Mouse (Mus musculus) midbrain, embryonic 12.5 days (tissue): ENCODE measurements around the gene Bcap31. TPM values are rescaled to one million over a fixed set of nuclear protein-coding genes. Genes with fewer than 3 reads are reported as not detected.
A peak's percentile ranks its signal among the peaks of the same experiment; 100 is the strongest.

ENCODE experiments used
- ATAC-seq: fragments of 200-750 bp; cut with Nextera tagmentation; 2 replicates; pipeline ENCODE4 v1.8.0; 2017; ENCODE audit warnings: low read depth, moderate TSS enrichment, moderate library complexity; ENCODE audit not compliant: low FRiP score
- H3K27ac ChIP-seq: fragments of 300-500 bp; sonication (generic); replicated peaks from 2 replicates; pipeline ENCODE4 v1.5.1; 2016; ENCODE audit warnings: mild to moderate bottlenecking
- H3K27me3 ChIP-seq: fragments of 300-500 bp; sonication (generic); 2 replicates; pipeline ENCODE4 v1.6.1; 2016; ENCODE audit warnings: mild to moderate bottlenecking
- H3K36me3 ChIP-seq: fragments of 300-500 bp; sonication (generic); 2 replicates; pipeline ENCODE4 v1.6.1; 2016
- H3K4me1 ChIP-seq: fragments of 300-500 bp; sonication (generic); 2 replicates; pipeline ENCODE4 v1.6.1; 2016
- H3K4me2 ChIP-seq: fragments of 300-500 bp; sonication (generic); replicated peaks from 2 replicates; pipeline ENCODE4 v1.6.1; 2016; ENCODE audit warnings: mild to moderate bottlenecking, moderate library complexity
- H3K4me3 ChIP-seq: fragments of 300-500 bp; sonication (generic); 2 replicates; pipeline ENCODE4 v1.5.1; 2016; ENCODE audit warnings: mild to moderate bottlenecking
- H3K9ac ChIP-seq: fragments of 300-500 bp; sonication (generic); replicated peaks from 2 replicates; pipeline ENCODE4 v1.6.1; 2016; ENCODE audit warnings: mild to moderate bottlenecking, moderate library complexity
- H3K9me3 ChIP-seq: fragments of 300-500 bp; sonication (generic); 2 replicates; pipeline ENCODE4 v1.6.1; 2016; ENCODE audit warnings: mild to moderate bottlenecking
- WGBS: fragments of 180-500 bp; shearing (Covaris S2); methylation state at CpG from one replicate; pipeline ENCODE4 v1.1.7; 2016; 5-methylcytosine and 5-hydroxymethylcytosine counted together
- polyA plus RNA-seq: library from polyadenylated mRNA; unstranded; fragments of >200 nt; fragmentation: Nextera tagmentation; extraction: Ambion mirVana; gene quantifications from 2 replicates; pipeline ENCODE4 v1.2.1, GENCODE M21; 2016

The Bcap31 gene
- polyA plus RNA-seq, 1 experiment from 2014 or later: 117 TPM

DNA sequence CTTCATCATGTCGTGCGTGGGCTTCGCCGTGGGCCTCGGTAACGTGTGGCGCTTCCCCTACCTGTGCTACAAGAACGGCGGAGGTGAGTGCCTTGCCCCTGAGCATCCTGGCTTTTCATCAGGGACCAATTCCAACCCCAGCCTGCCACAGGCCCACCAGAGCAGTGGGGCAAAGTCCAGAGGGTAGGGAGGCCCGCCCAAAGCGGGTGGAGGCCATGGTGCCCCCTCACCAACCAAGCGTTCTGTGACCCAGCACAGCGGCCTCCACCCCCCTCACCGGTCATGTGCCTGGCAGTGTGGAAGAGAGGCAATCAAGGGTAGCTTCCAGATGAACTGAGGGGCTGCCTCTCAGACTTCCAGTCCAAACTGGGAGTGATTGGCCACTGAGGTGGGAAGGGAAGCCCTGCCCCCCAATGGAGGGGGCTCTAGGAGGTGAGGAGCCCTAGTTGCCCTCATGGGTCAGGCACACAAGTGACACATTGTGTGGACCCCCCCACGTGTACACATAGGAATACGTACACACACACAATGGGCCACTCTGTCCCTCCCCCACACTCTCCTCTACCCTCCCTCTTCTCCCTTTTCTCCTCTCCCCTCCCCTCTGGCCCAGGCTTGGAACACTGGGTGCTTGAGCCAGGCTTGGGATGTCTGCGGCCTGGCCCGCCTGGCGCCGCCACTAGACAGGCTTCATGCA, 41.9 kb downstream of the Bcap31 start:
- Histone ChIP-seq H3K4me1 (peaks cover 19% of the 10 kb centered on the region), H3K4me3 (peak overlapping the region; percentile 61), H3K27me3 (no peaks in the 10 kb centered on the region), H3K27ac (no peak overlapping the region), H3K9ac (peak overlapping the region; percentile 80), H3K9me3 (no peaks in the 10 kb centered on the region), H3K36me3 (peaks cover 22% of the 10 kb centered on the region; the same call in 1 of the 2 replicates), H3K4me2 (peak overlapping the region; percentile 66)
- peak; percentile 16 for ATAC-seq
- WGBS: 23% methylated on average over 20 of the region's 20 CpGs

DNA sequence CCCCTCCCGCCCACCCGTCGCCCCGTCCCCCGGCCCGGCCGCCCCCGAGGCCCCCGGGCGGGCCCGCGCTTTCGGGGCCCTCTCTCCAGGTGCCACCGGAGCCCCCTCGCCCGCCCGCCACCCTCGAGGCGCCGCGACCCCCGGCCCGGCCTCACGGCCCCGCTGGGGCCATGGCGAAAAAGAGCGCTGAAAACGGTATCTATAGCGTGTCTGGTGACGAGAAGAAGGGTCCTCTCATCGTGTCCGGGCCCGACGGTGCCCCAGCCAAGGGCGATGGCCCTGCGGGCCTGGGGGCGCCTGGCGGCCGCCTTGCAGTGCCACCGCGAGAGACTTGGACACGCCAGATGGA, 42.4 kb downstream of the Bcap31 start:
- no peaks in the 10 kb centered on the region for H3K9me3 ChIP-seq
- peak overlapping the region; percentile 80 for H3K9ac ChIP-seq
- peak overlapping the region; percentile 66 for H3K4me2 ChIP-seq
- WGBS: 29% methylated on average over 26 of the region's 42 CpGs
- ATAC-seq: peak; percentile 12; the same call in 1 of the 2 replicates
- no peaks in the 10 kb centered on the region for H3K27me3 ChIP-seq
- H3K36me3 ChIP-seq: peaks cover 17% of the 10 kb centered on the region; the same call in 1 of the 2 replicates
- peaks cover 19% of the 10 kb centered on the region for H3K4me1 ChIP-seq
- H3K4me3 ChIP-seq: peak overlapping the region; percentile 61
- H3K27ac ChIP-seq: no peak overlapping the region

DNA sequence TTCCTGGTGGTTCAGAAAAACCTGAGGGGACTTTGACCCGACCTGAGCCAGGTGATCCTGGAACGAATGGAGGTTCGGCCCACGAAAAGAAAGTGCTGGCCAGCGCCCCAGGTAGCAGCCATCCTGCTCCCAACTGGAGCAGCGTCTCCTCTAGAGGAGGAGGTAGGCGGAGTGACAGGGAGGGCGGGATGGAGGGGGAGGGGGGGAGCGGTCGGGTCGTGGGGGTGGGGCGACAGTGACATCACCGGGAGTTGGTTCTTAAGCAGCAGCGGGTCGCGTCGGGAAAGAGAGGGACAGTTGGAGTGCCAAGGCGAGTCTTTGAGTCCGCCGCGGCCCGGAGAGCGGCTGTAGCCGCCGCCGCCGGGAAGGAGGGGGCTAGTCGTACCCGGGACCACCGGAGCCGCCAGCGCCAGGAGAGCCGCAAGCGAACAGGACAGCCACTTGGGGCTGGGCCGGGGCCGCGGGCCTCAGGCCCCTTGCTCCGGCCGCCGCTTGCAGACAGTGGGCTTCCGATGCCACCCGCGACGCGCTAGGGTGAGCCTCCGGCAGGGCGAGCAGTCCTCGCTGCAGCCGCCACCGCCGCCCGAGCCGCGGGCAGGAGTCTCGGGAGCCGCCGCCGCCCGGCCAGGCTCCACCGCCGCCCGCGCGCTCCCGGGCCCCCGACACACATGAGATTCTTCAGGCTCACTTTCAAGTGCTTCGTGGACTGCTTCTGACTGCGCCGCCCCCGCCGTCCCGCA, 42.9 kb downstream of the Bcap31 start, which contains the start of gene Slc6a8:
Gene Slc6a8, plus strand, starts transcription at position 272 of the 740 bp plus-strand sequence.
- Histone ChIP-seq H3K36me3 (peaks cover 17% of the 10 kb centered on the region; the same call in 1 of the 2 replicates), H3K4me3 (peak within 1 kb of the TSS; percentile 61), H3K9ac (peak within 1 kb of the TSS; percentile 80), H3K9me3 (no peaks in the 10 kb centered on the region), H3K4me1 (peaks cover 19% of the 10 kb centered on the region), H3K27ac (peak within 1 kb of the TSS; percentile 73), H3K27me3 (no peaks in the 10 kb centered on the region), H3K4me2 (peak within 1 kb of the TSS; percentile 66)
- WGBS: 21% methylated on average over 33 of the region's 72 CpGs
- ATAC-seq: peak; percentile 73

DNA sequence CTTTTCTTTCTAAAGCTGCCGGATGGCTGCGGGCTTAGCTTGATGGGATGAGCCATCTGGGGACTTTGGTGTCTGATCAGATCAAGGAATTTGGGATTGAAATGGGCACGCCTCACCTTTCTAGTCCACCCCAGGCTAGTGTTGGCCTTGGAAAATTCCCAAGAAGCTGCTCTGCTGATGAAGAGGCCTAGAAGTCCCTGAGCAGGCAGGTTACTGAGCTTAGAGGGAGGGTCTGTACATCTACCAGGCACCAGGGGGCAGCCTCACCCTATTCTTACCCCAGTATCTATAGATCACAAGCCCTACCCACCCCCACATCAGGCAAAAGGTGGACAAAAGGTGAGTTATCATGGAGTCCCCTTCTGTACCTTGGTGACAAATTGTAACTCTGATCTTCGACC, 43.9 kb downstream of the Bcap31 start:
- Histone ChIP-seq H3K27me3 (no peaks in the 10 kb centered on the region), H3K4me2 (no peak overlapping the region), H3K4me3 (no peak overlapping the region), H3K4me1 (peaks cover 19% of the 10 kb centered on the region), H3K27ac (no peak overlapping the region), H3K36me3 (0 out of 2 replicates have a peak, but pooled peaks cover 8% of the 10 kb centered on the region), H3K9ac (no peak overlapping the region), H3K9me3 (no peaks in the 10 kb centered on the region)
- peak; percentile 63 for ATAC-seq
- 55% methylated on average over 4 of the region's 4 CpGs for WGBS

DNA sequence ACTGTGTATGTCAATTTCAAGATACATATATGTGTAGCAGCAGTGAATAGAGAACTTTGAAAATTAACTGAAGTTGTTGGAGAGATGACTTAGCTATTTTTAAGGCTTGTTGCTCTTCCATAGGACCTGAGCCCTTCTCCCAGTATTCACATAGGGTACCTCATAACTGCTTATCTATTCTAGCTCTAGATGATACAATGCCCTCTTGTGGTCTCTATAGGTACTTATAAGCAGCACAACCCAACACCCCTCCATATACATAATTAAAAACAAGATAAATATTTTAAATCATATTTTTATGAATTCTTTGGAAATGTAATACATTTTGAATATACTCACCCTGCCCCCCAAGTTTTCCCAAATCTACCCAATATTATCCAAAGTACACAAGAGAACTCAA, 52.8 kb downstream of the Bcap31 start:
- Histone ChIP-seq H3K4me3 (no peak overlapping the region), H3K9me3 (no peaks in the 10 kb centered on the region), H3K9ac (no peak overlapping the region), H3K27ac (no peak overlapping the region), H3K27me3 (no peaks in the 10 kb centered on the region; the same call in 1 of the 2 replicates), H3K36me3 (no peaks in the 10 kb centered on the region), H3K4me2 (no peak overlapping the region), H3K4me1 (0 out of 2 replicates have a peak, but pooled peaks cover 5% of the 10 kb centered on the region)
- no peak for ATAC-seq

DNA sequence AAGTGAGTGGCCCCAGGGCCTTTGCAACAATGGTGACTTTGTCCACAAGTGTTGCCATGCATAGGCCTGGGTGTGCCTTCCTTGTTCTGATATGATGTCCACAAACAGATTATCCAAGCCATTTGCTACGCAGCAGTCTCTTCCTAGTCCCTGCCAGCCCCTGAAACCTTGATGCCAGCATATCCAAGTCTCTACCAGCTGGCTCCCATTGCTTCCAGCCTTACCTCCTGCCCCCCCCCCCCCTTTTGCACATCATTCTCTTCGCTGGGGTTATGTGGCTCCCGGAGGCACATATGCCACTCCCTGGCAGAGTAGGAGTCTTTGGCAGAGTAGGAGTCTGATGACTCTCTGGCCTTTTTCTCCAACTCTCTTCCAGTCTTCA, 55.7 kb downstream of the Bcap31 start:
- H3K36me3 ChIP-seq: no peaks in the 10 kb centered on the region
- peak overlapping the region; percentile 65 for H3K9ac ChIP-seq
- peak overlapping the region; percentile 52 for H3K4me3 ChIP-seq
- no peak overlapping the region for H3K27ac ChIP-seq
- WGBS: 86% methylated on average over 3 of the region's 3 CpGs
- ATAC-seq: no peak
- H3K4me2 ChIP-seq: peak overlapping the region; percentile 72
- H3K27me3 ChIP-seq: no peaks in the 10 kb centered on the region; the same call in 1 of the 2 replicates
- 0 out of 2 replicates have a peak, but pooled peaks cover 5% of the 10 kb centered on the region for H3K4me1 ChIP-seq
- no peaks in the 10 kb centered on the region for H3K9me3 ChIP-seq

DNA sequence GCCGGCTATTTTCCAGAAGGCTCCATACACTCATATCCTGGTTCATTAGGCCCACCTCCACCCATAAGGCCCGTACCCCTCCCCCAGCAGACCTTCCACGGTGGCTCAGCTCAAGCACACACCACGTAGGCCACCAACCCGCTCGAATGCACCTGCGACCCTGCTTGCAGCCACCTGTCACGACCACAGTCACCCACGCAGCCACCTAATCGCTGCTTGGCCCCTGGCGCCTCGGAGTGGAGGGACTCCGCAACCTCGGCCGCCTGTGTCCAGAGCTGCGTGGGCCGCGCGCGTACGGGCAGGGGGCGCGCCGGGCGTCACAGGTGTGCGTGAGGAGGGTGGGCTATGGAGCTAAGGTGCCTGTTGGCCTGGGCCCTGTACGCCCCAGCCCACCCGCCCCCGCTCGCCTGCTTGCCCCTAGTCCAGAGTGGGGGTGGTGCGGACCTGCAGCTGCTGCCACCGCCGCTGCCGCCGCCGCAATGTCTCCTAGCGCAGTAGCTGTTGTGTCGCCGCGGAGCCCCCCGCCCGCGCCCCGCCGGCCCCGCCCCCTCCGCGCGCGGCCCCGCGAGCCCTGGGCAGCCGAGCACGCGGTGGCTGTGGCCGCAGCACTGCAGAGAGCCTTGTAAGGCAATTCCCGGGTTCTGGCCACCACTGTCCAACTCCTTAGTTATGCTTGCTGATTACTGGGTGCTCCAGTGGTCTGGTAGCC, 56.2 kb downstream of the Bcap31 start, which contains the start of gene Pnck:
Gene Pnck, minus strand, starts transcription at position 543 of the 709 bp plus-strand sequence.
- ATAC-seq: peak; percentile 79
- 23% methylated on average over 52 of the region's 57 CpGs for WGBS
- peak within 1 kb of the TSS; percentile 65 for H3K9ac ChIP-seq
- H3K36me3 ChIP-seq: no peaks in the 10 kb centered on the region
- 0 out of 2 replicates have a peak, but pooled peaks cover 5% of the 10 kb centered on the region for H3K4me1 ChIP-seq
- H3K27ac ChIP-seq: no peak within 1 kb of the TSS
- H3K4me2 ChIP-seq: peak within 1 kb of the TSS; percentile 72
- H3K4me3 ChIP-seq: peak within 1 kb of the TSS; percentile 52
- H3K27me3 ChIP-seq: no peaks in the 10 kb centered on the region; the same call in 1 of the 2 replicates
- H3K9me3 ChIP-seq: no peaks in the 10 kb centered on the region

DNA sequence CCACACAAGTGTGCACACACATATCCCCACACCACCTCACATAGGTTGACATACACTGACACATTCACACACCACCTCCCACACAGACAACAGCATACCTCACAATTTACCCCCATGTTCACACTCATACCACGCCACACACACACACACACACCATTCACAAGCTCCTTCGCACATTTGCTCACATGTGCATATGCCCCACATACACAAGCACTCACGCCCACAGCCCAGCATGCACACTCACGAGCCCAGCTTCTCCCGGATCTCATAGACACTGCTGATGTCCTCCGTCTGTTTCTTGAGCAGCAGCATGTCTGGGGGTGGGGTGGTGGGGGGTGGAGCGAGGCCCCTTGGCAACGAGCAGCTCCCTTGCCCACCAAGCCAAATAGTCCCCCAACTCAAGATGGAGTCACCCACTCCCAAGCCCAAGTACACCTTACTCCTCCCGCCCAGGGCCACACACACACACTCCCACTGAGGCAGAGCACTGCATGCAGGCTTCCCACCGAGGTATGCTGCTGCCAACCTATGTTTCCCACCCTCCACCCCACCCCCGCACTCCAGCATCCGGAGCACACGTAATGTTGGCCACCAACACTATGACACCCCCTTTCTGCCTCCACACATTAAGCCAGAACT, 56.9 kb downstream of the Bcap31 start:
- Histone ChIP-seq H3K4me3 (peak overlapping the region; percentile 52), H3K4me1 (0 out of 2 replicates have a peak, but pooled peaks cover 5% of the 10 kb centered on the region), H3K27ac (no peak overlapping the region), H3K27me3 (no peaks in the 10 kb centered on the region; the same call in 1 of the 2 replicates), H3K4me2 (peak overlapping the region; percentile 72), H3K9ac (peak overlapping the region; percentile 65), H3K9me3 (no peaks in the 10 kb centered on the region), H3K36me3 (no peaks in the 10 kb centered on the region)
- WGBS: 64% methylated on average over 13 of the region's 13 CpGs
- 0 out of 2 replicates have a peak, but pooled peaks have one; percentile 11 for ATAC-seq

DNA sequence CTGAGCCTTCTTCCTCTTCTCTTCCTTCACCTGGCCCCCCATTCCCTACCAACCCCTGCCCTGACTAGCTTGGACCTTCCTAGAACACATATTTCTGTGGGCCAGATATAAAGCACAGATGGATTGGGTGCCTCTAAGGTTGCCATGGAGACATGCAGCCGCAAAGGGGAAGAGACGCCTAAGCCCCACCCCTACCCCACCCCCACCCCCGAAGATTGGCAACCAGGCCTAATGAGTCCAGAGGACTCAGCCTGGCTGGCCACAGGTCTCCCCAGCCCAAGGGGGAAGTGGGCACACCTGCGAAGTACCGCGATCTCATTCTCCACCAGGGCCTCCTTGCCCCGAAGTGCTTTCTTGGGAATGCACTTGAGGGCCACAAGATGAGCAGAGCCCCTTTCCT, 57.6 kb downstream of the Bcap31 start:
- no peak overlapping the region for H3K9ac ChIP-seq
- peak overlapping the region; percentile 0; the same call in 1 of the 2 replicates for H3K4me2 ChIP-seq
- WGBS: 48% methylated on average over 7 of the region's 7 CpGs
- H3K4me1 ChIP-seq: 0 out of 2 replicates have a peak, but pooled peaks cover 5% of the 10 kb centered on the region
- H3K9me3 ChIP-seq: no peaks in the 10 kb centered on the region
- no peaks in the 10 kb centered on the region for H3K36me3 ChIP-seq
- no peak for ATAC-seq
- H3K27me3 ChIP-seq: no peaks in the 10 kb centered on the region; the same call in 1 of the 2 replicates
- H3K4me3 ChIP-seq: no peak overlapping the region
- no peak overlapping the region for H3K27ac ChIP-seq

DNA sequence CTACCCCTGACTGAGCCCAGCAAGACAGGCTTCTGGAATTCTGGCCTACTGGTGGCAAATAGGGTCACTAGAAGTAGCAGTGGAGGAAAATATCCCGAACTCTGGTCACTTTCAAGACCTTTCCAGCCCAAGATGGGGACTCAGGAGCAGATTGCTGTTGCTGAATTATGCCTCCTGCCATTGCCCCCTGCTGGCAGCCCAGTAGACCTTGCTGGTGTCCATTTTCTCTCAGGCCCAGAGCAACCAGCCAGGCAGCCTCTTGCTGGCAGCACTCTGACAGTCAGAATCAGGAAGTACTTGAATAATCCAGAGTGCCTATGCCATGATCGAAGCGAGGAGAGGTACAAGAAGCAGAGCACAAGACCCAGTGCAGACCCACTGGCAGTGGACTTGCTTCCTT, 60.4 kb downstream of the Bcap31 start:
- Histone ChIP-seq H3K27ac (no peak overlapping the region), H3K27me3 (no peaks in the 10 kb centered on the region; the same call in 1 of the 2 replicates), H3K36me3 (no peaks in the 10 kb centered on the region), H3K4me2 (no peak overlapping the region), H3K9me3 (no peaks in the 10 kb centered on the region), H3K4me3 (no peak overlapping the region), H3K9ac (no peak overlapping the region), H3K4me1 (0 out of 2 replicates have a peak, but pooled peaks cover 5% of the 10 kb centered on the region)
- WGBS: 62% methylated on average over 3 of the region's 3 CpGs
- no peak for ATAC-seq

DNA sequence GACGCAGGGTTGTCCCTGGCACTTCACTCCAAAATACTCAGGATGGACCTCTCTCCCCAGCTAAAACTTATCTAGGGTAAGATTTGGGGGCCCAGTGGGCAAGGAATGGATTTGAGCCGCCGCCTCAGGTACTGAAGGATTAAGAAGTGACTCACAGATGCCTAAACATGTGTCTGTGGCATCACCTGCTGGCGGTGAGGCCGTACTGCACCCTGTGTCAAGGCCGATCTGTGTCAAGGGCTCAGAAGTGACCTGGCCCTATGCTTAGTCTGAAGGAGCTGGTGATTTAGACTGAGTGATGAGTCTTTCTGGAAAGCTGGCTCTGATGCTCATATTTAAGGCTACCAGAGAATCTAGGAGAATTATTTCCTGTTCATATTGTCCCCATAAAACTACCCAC, 61.8 kb downstream of the Bcap31 start:
- H3K9me3 ChIP-seq: no peaks in the 10 kb centered on the region
- 17% methylated on average over 6 of the region's 6 CpGs for WGBS
- ATAC-seq: peak; percentile 74
- H3K27me3 ChIP-seq: no peaks in the 10 kb centered on the region; the same call in 1 of the 2 replicates
- H3K4me3 ChIP-seq: no peak overlapping the region
- H3K27ac ChIP-seq: no peak overlapping the region
- H3K9ac ChIP-seq: no peak overlapping the region
- no peaks in the 10 kb centered on the region for H3K36me3 ChIP-seq
- 0 out of 2 replicates have a peak, but pooled peaks cover under 1% of the 10 kb centered on the region for H3K4me1 ChIP-seq
- H3K4me2 ChIP-seq: no peak overlapping the region
